Mouse (Mus musculus) limb, embryonic 10.5 days (tissue): ENCODE data around the gene Slc27a3. TPM values are rescaled to one million over a fixed set of nuclear protein-coding genes. Genes with fewer than 3 reads are reported as not detected.
"Not testable (repeated sequence)": the region's sequence is repeated elsewhere in the genome, so short reads cannot be mapped to it uniquely, and the experiment has no call there.

Experiments used
- DNase-seq: peaks from one replicate; pipeline ENCODE4 v3.0.0-alpha.2; 2017; ENCODE audit warnings: low spot score
- H3K27ac ChIP-seq: fragments of 300-500 bp; sonication (generic); 2 replicates; pipeline ENCODE4 v1.5.1; 2016; ENCODE audit warnings: mild to moderate bottlenecking
- H3K27me3 ChIP-seq: fragments of 300-500 bp; sonication (generic); 2 replicates; pipeline ENCODE4 v1.6.1; 2016; ENCODE audit warnings: low read depth, mild to moderate bottlenecking; ENCODE audit not compliant: poor library complexity, severe bottlenecking
- H3K36me3 ChIP-seq: fragments of 300-500 bp; sonication (generic); 2 replicates; pipeline ENCODE4 v1.6.1; 2016; ENCODE audit warnings: mild to moderate bottlenecking, moderate library complexity
- H3K4me1 ChIP-seq: fragments of 300-500 bp; sonication (generic); 2 replicates; pipeline ENCODE4 v1.6.1; 2016
- H3K4me3 ChIP-seq: fragments of 300-500 bp; sonication (generic); 2 replicates; pipeline ENCODE4 v1.5.1; 2016; ENCODE audit warnings: mild to moderate bottlenecking, moderate library complexity
- H3K9me3 ChIP-seq: fragments of 300-500 bp; sonication (generic); replicated peaks from 2 replicates; pipeline ENCODE4 v1.6.1; 2016; ENCODE audit warnings: mild to moderate bottlenecking
- WGBS: fragments of 180-500 bp; shearing (Covaris S2); methylation state at CpG from one replicate; pipeline ENCODE4 v1.1.7; 2016; 5-methylcytosine and 5-hydroxymethylcytosine counted together
- polyA plus RNA-seq: library from polyadenylated mRNA; unstranded; fragments of >200 nt; fragmentation: Nextera tagmentation; extraction: Ambion mirVana; gene quantifications from 2 replicates; pipeline ENCODE4 v1.2.1, GENCODE M21; 2016

The Slc27a3 gene
- polyA plus RNA-seq, 1 experiment from 2014 or later = 41.9 TPM

GRCm38 (mm10) chr3:90367001-90367632 lies 22.6 kb downstream of the Slc27a3 start:
- H3K27me3 ChIP-seq = no peaks in the 10 kb centered on the region
- peaks cover 15% of the 10 kb centered on the region for H3K36me3 ChIP-seq
- DNase-seq = no peak
- no peak overlapping the region for H3K4me3 ChIP-seq
- no peaks in the 10 kb centered on the region for H3K9me3 ChIP-seq
- WGBS = 89% methylated on average over 5 of the region's 5 CpGs
- no peaks in the 10 kb centered on the region for H3K4me1 ChIP-seq
- H3K27ac ChIP-seq = no peak overlapping the region

- Histone ChIP-seq H3K36me3 (peaks cover 58% of the 10 kb centered on the region), H3K27ac (no peak overlapping the region), H3K27me3 (no peaks in the 10 kb centered on the region), H3K9me3 (no peaks in the 10 kb centered on the region), H3K4me3 (no peak overlapping the region), H3K4me1 (no peaks in the 10 kb centered on the region)
- DNase-seq = no peak
- 90% methylated on average over 2 of the region's 2 CpGs for WGBS
Measured at GRCm38 (mm10) chr3:90362346-90362745, 27.4 kb downstream of the Slc27a3 start.

- Histone ChIP-seq H3K27ac (no peak overlapping the region), H3K36me3 (peaks cover 67% of the 10 kb centered on the region), H3K27me3 (no peaks in the 10 kb centered on the region), H3K4me1 (no peaks in the 10 kb centered on the region), H3K4me3 (no peak overlapping the region), H3K9me3 (no peaks in the 10 kb centered on the region)
- DNase-seq = no peak
- 87% methylated on average over 4 of the region's 4 CpGs for WGBS
Measured at GRCm38 (mm10) chr3:90361476-90361875, 28.3 kb downstream of the Slc27a3 start.

GRCm38 (mm10) chr3:90359230-90359629 lies 30.5 kb downstream of the Slc27a3 start:
- no peak overlapping the region for H3K4me3 ChIP-seq
- H3K9me3 ChIP-seq = no peaks in the 10 kb centered on the region
- no peak for DNase-seq
- no peaks in the 10 kb centered on the region for H3K27me3 ChIP-seq
- H3K27ac ChIP-seq = no peak overlapping the region
- no peaks in the 10 kb centered on the region for H3K4me1 ChIP-seq
- peaks cover 89% of the 10 kb centered on the region for H3K36me3 ChIP-seq
- 93% methylated on average over 1 of the region's 1 CpGs for WGBS

- H3K36me3 ChIP-seq = peaks cover 94% of the 10 kb centered on the region
- WGBS = 93% methylated on average over 7 of the region's 7 CpGs
Measured at GRCm38 (mm10) chr3:90357959-90358358, 31.8 kb downstream of the Slc27a3 start.

GRCm38 (mm10) chr3:90347847-90348246 lies 41.9 kb downstream of the Slc27a3 start:
- 94% methylated on average over 4 of the region's 4 CpGs for WGBS
- no peak overlapping the region for H3K4me3 ChIP-seq
- no peaks in the 10 kb centered on the region for H3K4me1 ChIP-seq
- H3K27me3 ChIP-seq = no peaks in the 10 kb centered on the region
- no peak for DNase-seq
- H3K9me3 ChIP-seq = no peaks in the 10 kb centered on the region
- peaks cover 83% of the 10 kb centered on the region for H3K36me3 ChIP-seq
- H3K27ac ChIP-seq = no peak overlapping the region

More at GRCm38 (mm10) chr3:90357959-90358358, 31.8 kb downstream of the Slc27a3 start:
- Histone ChIP-seq H3K27me3 (no peaks in the 10 kb centered on the region), H3K4me1 (no peaks in the 10 kb centered on the region), H3K27ac (no peak overlapping the region), H3K9me3 (no peaks in the 10 kb centered on the region), H3K4me3 (no peak overlapping the region)
- no peak for DNase-seq

GRCm38 (mm10) chr3:90342853-90343252 lies 46.9 kb downstream of the Slc27a3 start:
- not testable (repeated sequence) for H3K27ac ChIP-seq, H3K27me3 ChIP-seq, H3K4me3 ChIP-seq, H3K9me3 ChIP-seq, H3K4me1 ChIP-seq, DNase-seq
- WGBS = 58% methylated on average over 2 of the region's 2 CpGs
- H3K36me3 ChIP-seq = peaks cover 58% of the 10 kb centered on the region

GRCm38 (mm10) chr3:90340177-90340576 lies 49.6 kb downstream of the Slc27a3 start:
- H3K4me1 ChIP-seq = no peaks in the 10 kb centered on the region
- no peak for DNase-seq
- no peak overlapping the region for H3K4me3 ChIP-seq
- H3K9me3 ChIP-seq = no peaks in the 10 kb centered on the region
- no peak overlapping the region for H3K27ac ChIP-seq
- peaks cover 31% of the 10 kb centered on the region for H3K36me3 ChIP-seq
- no peaks in the 10 kb centered on the region for H3K27me3 ChIP-seq

GRCm38 (mm10) chr3:90338190-90338589 lies 51.5 kb downstream of the Slc27a3 start:
- no peak overlapping the region for H3K27ac ChIP-seq
- 86% methylated on average over 3 of the region's 3 CpGs for WGBS

GRCm38 (mm10) chr3:90335517-90335916 lies 54.2 kb downstream of the Slc27a3 start:
- H3K4me1 ChIP-seq = no peaks in the 10 kb centered on the region
- no peak for DNase-seq
- H3K4me3 ChIP-seq = no peak overlapping the region
- no peak overlapping the region for H3K27ac ChIP-seq
- peaks cover 4% of the 10 kb centered on the region; the same call in 1 of the 2 replicates for H3K36me3 ChIP-seq
- no peaks in the 10 kb centered on the region for H3K27me3 ChIP-seq
- H3K9me3 ChIP-seq = no peaks in the 10 kb centered on the region

More at GRCm38 (mm10) chr3:90338190-90338589, 51.5 kb downstream of the Slc27a3 start:
- no peak for DNase-seq
- Histone ChIP-seq H3K4me1 (no peaks in the 10 kb centered on the region), H3K4me3 (no peak overlapping the region), H3K36me3 (peaks cover 20% of the 10 kb centered on the region), H3K9me3 (no peaks in the 10 kb centered on the region), H3K27me3 (no peaks in the 10 kb centered on the region)

Other genes starting within 250 kb of the Slc27a3 start
- gene Rps27, start 176.3 kb downstream of the Slc27a3 start, polyA plus RNA-seq = 1,143 and 1,168 TPM in 2 replicates
- 23.8 and 25.6 TPM in 2 replicates for gene Rab13, start 176.2 kb downstream of the Slc27a3 start, polyA plus RNA-seq
- 71.4 and 73.5 TPM in 2 replicates for gene Jtb, start 158.3 kb downstream of the Slc27a3 start, polyA plus RNA-seq
- gene Creb3l4, start 146.4 kb downstream of the Slc27a3 start, polyA plus RNA-seq = 4.0 and 8.9 TPM in 2 replicates
- gene Slc39a1, start 141.8 kb downstream of the Slc27a3 start, polyA plus RNA-seq = 55.6 and 60.1 TPM in 2 replicates
- gene Crtc2, start 135.8 kb downstream of the Slc27a3 start, polyA plus RNA-seq = 26.5 and 31.6 TPM in 2 replicates
- gene Dennd4b, start 124.8 kb downstream of the Slc27a3 start, polyA plus RNA-seq = 3.4 and 5.1 TPM in 2 replicates
- gene Gatad2b, start 96.8 kb downstream of the Slc27a3 start, polyA plus RNA-seq = 14.3 and 15.6 TPM in 2 replicates
- 53.3 and 53.5 TPM in 2 replicates for gene Ints3, start 43.7 kb upstream of the Slc27a3 start, polyA plus RNA-seq
- gene Npr1, start 75.9 kb upstream of the Slc27a3 start, polyA plus RNA-seq = 3.5 and 4.7 TPM in 2 replicates
- 374 and 379 TPM in 2 replicates for gene Ilf2, start 86.2 kb upstream of the Slc27a3 start, polyA plus RNA-seq
- 49.1 and 60.3 TPM in 2 replicates for gene Snapin, start 101.1 kb upstream of the Slc27a3 start, polyA plus RNA-seq
- 175 and 194 TPM in 2 replicates for gene Chtop, start 119.6 kb upstream of the Slc27a3 start, polyA plus RNA-seq
- gene S100a1, start 124.5 kb upstream of the Slc27a3 start, polyA plus RNA-seq = 4.6 and 5.3 TPM in 2 replicates
- 8.5 and 10.3 TPM in 2 replicates for gene S100a13, start 124.5 kb upstream of the Slc27a3 start, polyA plus RNA-seq
- gene S100a14, start 136.9 kb upstream of the Slc27a3 start, polyA plus RNA-seq = 0.30 TPM in 1 of 2 replicates, not detected in the other
- gene S100a16, start 147.3 kb upstream of the Slc27a3 start, polyA plus RNA-seq = 40.1 and 40.8 TPM in 2 replicates
- gene S100a3, start 170.6 kb upstream of the Slc27a3 start, polyA plus RNA-seq = 0.98 TPM in 1 of 2 replicates, not detected in the other
- gene S100a2, start 200.3 kb upstream of the Slc27a3 start, polyA plus RNA-seq = not detected in 2 replicates
- gene Gm42674, start 212.0 kb upstream of the Slc27a3 start, polyA plus RNA-seq = not detected in 2 replicates
- 0.34 and 0.64 TPM in 2 replicates for gene S100a4, start 213.8 kb upstream of the Slc27a3 start, polyA plus RNA-seq
- not detected in 2 replicates for gene S100a5, start 218.6 kb upstream of the Slc27a3 start, polyA plus RNA-seq
- gene S100a6, start 222.9 kb upstream of the Slc27a3 start, polyA plus RNA-seq = 11.4 and 11.6 TPM in 2 replicates